Mouse (Mus musculus): ENCODE measurements around the gene Chn1. TPM values are rescaled to one million over a fixed set of nuclear protein-coding genes. Genes with fewer than 3 reads are reported as not detected.

Chn1 gene
- polyA plus RNA-seq, 1 experiment from 2014 or later = 14.4 TPM

GRCm38 (mm10) chr2:73631816-73632215 lies 143.3 kb downstream of the Chn1 start:
- H3K4me1 ChIP-seq (replicated peaks) = peaks cover 3% of the 10 kb centered on the region; the same call in 1 of the 2 replicates
- H3K27me3 ChIP-seq (replicated peaks) = no peaks in the 10 kb centered on the region
- H3K9me3 ChIP-seq (replicated peaks) = peaks cover 5% of the 10 kb centered on the region; the same call in 1 of the 2 replicates
- H3K4me3 ChIP-seq = no peak overlapping the region
- no peak overlapping the region for H3K27ac ChIP-seq (ENCODE audit: poor library complexity, severe bottlenecking)
- H3K9ac ChIP-seq = no peak overlapping the region
- ATAC-seq (ENCODE audit: insufficient number of reproducible peaks, low FRiP score) = no peak
- H3K36me3 ChIP-seq = peaks cover 11% of the 10 kb centered on the region
- H3K4me2 ChIP-seq = no peak overlapping the region
- WGBS = 83% methylated on average over 7 of the region's 7 CpGs

- no peaks in the 10 kb centered on the region for H3K27me3 ChIP-seq (replicated peaks)
- WGBS = 82% methylated on average over 4 of the region's 4 CpGs
- no peaks in the 10 kb centered on the region for H3K4me1 ChIP-seq (replicated peaks)
- no peak overlapping the region for H3K9ac ChIP-seq
- H3K4me3 ChIP-seq = no peak overlapping the region
- no peak overlapping the region for H3K4me2 ChIP-seq
- no peak for ATAC-seq (ENCODE audit: insufficient number of reproducible peaks, low FRiP score)
- H3K36me3 ChIP-seq = peaks cover 40% of the 10 kb centered on the region
- no peaks in the 10 kb centered on the region for H3K9me3 ChIP-seq (replicated peaks)
- H3K27ac ChIP-seq (ENCODE audit: poor library complexity, severe bottlenecking) = no peak overlapping the region
Observed at GRCm38 (mm10) chr2:73618486-73619052, 156.6 kb downstream of the Chn1 start.

- Histone ChIP-seq H3K9ac (no peak overlapping the region), H3K4me3 (no peak overlapping the region), H3K27ac (ENCODE audit: poor library complexity, severe bottlenecking) (no peak overlapping the region), H3K27me3 (replicated peaks) (no peaks in the 10 kb centered on the region), H3K9me3 (replicated peaks) (no peaks in the 10 kb centered on the region), H3K36me3 (peaks cover 37% of the 10 kb centered on the region), H3K4me1 (replicated peaks) (no peaks in the 10 kb centered on the region), H3K4me2 (no peak overlapping the region)
- ATAC-seq (ENCODE audit: insufficient number of reproducible peaks, low FRiP score) = no peak
- 82% methylated on average over 17 of the region's 17 CpGs for WGBS
Observed at GRCm38 (mm10) chr2:73616434-73617057, 158.6 kb downstream of the Chn1 start.

GRCm38 (mm10) chr2:73615456-73615855 lies 159.7 kb downstream of the Chn1 start:
- no peak for ATAC-seq (ENCODE audit: insufficient number of reproducible peaks, low FRiP score)
- Histone ChIP-seq H3K9ac (no peak overlapping the region), H3K27ac (ENCODE audit: poor library complexity, severe bottlenecking) (no peak overlapping the region), H3K9me3 (replicated peaks) (no peaks in the 10 kb centered on the region), H3K4me1 (replicated peaks) (no peaks in the 10 kb centered on the region), H3K4me2 (no peak overlapping the region), H3K4me3 (no peak overlapping the region), H3K36me3 (peaks cover 34% of the 10 kb centered on the region), H3K27me3 (replicated peaks) (no peaks in the 10 kb centered on the region)
- WGBS = 85% methylated on average over 5 of the region's 5 CpGs

- no peak overlapping the region for H3K9ac ChIP-seq
- no peak overlapping the region for H3K4me2 ChIP-seq
- no peak overlapping the region for H3K4me3 ChIP-seq
- no peaks in the 10 kb centered on the region for H3K9me3 ChIP-seq (replicated peaks)
- peaks cover 5% of the 10 kb centered on the region; the same call in 1 of the 2 replicates for H3K4me1 ChIP-seq (replicated peaks)
- H3K36me3 ChIP-seq = peaks cover 34% of the 10 kb centered on the region
- H3K27ac ChIP-seq (ENCODE audit: poor library complexity, severe bottlenecking) = no peak overlapping the region
- WGBS = 91% methylated on average over 8 of the region's 8 CpGs
- ATAC-seq (ENCODE audit: insufficient number of reproducible peaks, low FRiP score) = no peak
- H3K27me3 ChIP-seq (replicated peaks) = no peaks in the 10 kb centered on the region
Observed at GRCm38 (mm10) chr2:73614303-73614702, 160.8 kb downstream of the Chn1 start.

GRCm38 (mm10) chr2:73612941-73613340 lies 162.2 kb downstream of the Chn1 start:
- Histone ChIP-seq H3K9ac (no peak overlapping the region), H3K27me3 (replicated peaks) (no peaks in the 10 kb centered on the region), H3K36me3 (peaks cover 34% of the 10 kb centered on the region), H3K9me3 (replicated peaks) (no peaks in the 10 kb centered on the region), H3K4me1 (replicated peaks) (peaks cover 8% of the 10 kb centered on the region), H3K4me2 (no peak overlapping the region), H3K27ac (ENCODE audit: poor library complexity, severe bottlenecking) (no peak overlapping the region), H3K4me3 (no peak overlapping the region)
- no peak for ATAC-seq (ENCODE audit: insufficient number of reproducible peaks, low FRiP score)
- 83% methylated on average over 7 of the region's 7 CpGs for WGBS

- no peak for ATAC-seq (ENCODE audit: insufficient number of reproducible peaks, low FRiP score)
- Histone ChIP-seq H3K9ac (no peak overlapping the region), H3K36me3 (peaks cover 31% of the 10 kb centered on the region), H3K9me3 (replicated peaks) (no peaks in the 10 kb centered on the region), H3K27me3 (replicated peaks) (no peaks in the 10 kb centered on the region), H3K4me1 (replicated peaks) (peaks cover 13% of the 10 kb centered on the region), H3K4me3 (no peak overlapping the region), H3K27ac (ENCODE audit: poor library complexity, severe bottlenecking) (no peak overlapping the region), H3K4me2 (no peak overlapping the region)
- WGBS = 89% methylated on average over 6 of the region's 6 CpGs
Observed at GRCm38 (mm10) chr2:73612367-73612914, 162.7 kb downstream of the Chn1 start.

- Histone ChIP-seq H3K4me1 (replicated peaks) (peaks cover 19% of the 10 kb centered on the region), H3K27me3 (replicated peaks) (no peaks in the 10 kb centered on the region), H3K4me2 (no peak overlapping the region), H3K4me3 (no peak overlapping the region), H3K9me3 (replicated peaks) (no peaks in the 10 kb centered on the region), H3K27ac (ENCODE audit: poor library complexity, severe bottlenecking) (no peak overlapping the region), H3K36me3 (peaks cover 28% of the 10 kb centered on the region), H3K9ac (no peak overlapping the region)
- 70% methylated on average over 6 of the region's 6 CpGs for WGBS
- ATAC-seq (ENCODE audit: insufficient number of reproducible peaks, low FRiP score) = no peak
Observed at GRCm38 (mm10) chr2:73611798-73612197, 163.3 kb downstream of the Chn1 start.

GRCm38 (mm10) chr2:73609724-73610210 lies 165.4 kb downstream of the Chn1 start:
- ATAC-seq (ENCODE audit: insufficient number of reproducible peaks, low FRiP score) = no peak
- peaks cover 18% of the 10 kb centered on the region for H3K36me3 ChIP-seq
- H3K4me2 ChIP-seq = no peak overlapping the region
- no peak overlapping the region for H3K9ac ChIP-seq
- no peak overlapping the region for H3K27ac ChIP-seq (ENCODE audit: poor library complexity, severe bottlenecking)
- H3K4me3 ChIP-seq = no peak overlapping the region
- no peaks in the 10 kb centered on the region for H3K27me3 ChIP-seq (replicated peaks)
- no peaks in the 10 kb centered on the region for H3K9me3 ChIP-seq (replicated peaks)
- peaks cover 31% of the 10 kb centered on the region for H3K4me1 ChIP-seq (replicated peaks)
- WGBS = 52% methylated on average over 3 of the region's 3 CpGs

GRCm38 (mm10) chr2:73609067-73609723 lies 166.0 kb downstream of the Chn1 start:
- H3K4me3 ChIP-seq = no peak overlapping the region
- no peak overlapping the region for H3K27ac ChIP-seq (ENCODE audit: poor library complexity, severe bottlenecking)
- H3K9me3 ChIP-seq (replicated peaks) = no peaks in the 10 kb centered on the region
- H3K9ac ChIP-seq = no peak overlapping the region
- H3K4me2 ChIP-seq = no peak overlapping the region
- peaks cover 12% of the 10 kb centered on the region for H3K36me3 ChIP-seq
- no peaks in the 10 kb centered on the region for H3K27me3 ChIP-seq (replicated peaks)
- no peak for ATAC-seq (ENCODE audit: insufficient number of reproducible peaks, low FRiP score)
- H3K4me1 ChIP-seq (replicated peaks) = peaks cover 31% of the 10 kb centered on the region
- 76% methylated on average over 5 of the region's 5 CpGs for WGBS

GRCm38 (mm10) chr2:73608391-73608790 lies 166.8 kb downstream of the Chn1 start:
- Histone ChIP-seq H3K4me2 (no peak overlapping the region), H3K9me3 (replicated peaks) (no peaks in the 10 kb centered on the region), H3K4me3 (no peak overlapping the region), H3K36me3 (peaks cover 10% of the 10 kb centered on the region; the same call in 1 of the 2 replicates), H3K27ac (ENCODE audit: poor library complexity, severe bottlenecking) (no peak overlapping the region), H3K4me1 (replicated peaks) (peaks cover 31% of the 10 kb centered on the region), H3K27me3 (replicated peaks) (no peaks in the 10 kb centered on the region), H3K9ac (no peak overlapping the region)
- ATAC-seq (ENCODE audit: insufficient number of reproducible peaks, low FRiP score) = no peak
- 71% methylated on average over 6 of the region's 6 CpGs for WGBS
